Mouse (Mus musculus) embryo, embryonic 10.5 days (tissue): Measurements from ENCODE around the gene Ogfod1.

Experiments
- DNase-seq: peaks from one replicate; pipeline ENCODE4 v3.0.0-alpha.2; 2015; ENCODE audit warnings: low spot score

Ogfod1 gene

GRCm38 (mm10) chr8:94036944-94037524, at the start of gene Ogfod1, which contains the start of gene Nudt21:
TSS of gene Ogfod1 (plus strand) at chr8:94037198.
TSS of gene Nudt21 (minus strand) at chr8:94037031.
- peak; percentile 100 for DNase-seq

GRCm38 (mm10) chr8:93989739-93990138, 47.3 kb upstream of the Ogfod1 start:
- DNase-seq: no peak

GRCm38 (mm10) chr8:93998961-93999360, 38.0 kb upstream of the Ogfod1 start:
- DNase-seq: no peak

GRCm38 (mm10) chr8:94004139-94004538, 32.9 kb upstream of the Ogfod1 start:
- no peak for DNase-seq

GRCm38 (mm10) chr8:94009243-94009845, 27.7 kb upstream of the Ogfod1 start:
- DNase-seq: no peak

- no peak for DNase-seq
These were observed 26.8 kb upstream of the Ogfod1 start for GRCm38 (mm10) chr8:94010101-94010705.

GRCm38 (mm10) chr8:94011076-94012012, 25.7 kb upstream of the Ogfod1 start:
- DNase-seq: peak; percentile 52

- DNase-seq: peak; percentile 82
These were observed 24.7 kb upstream of the Ogfod1 start, which contains the start of gene Amfr for GRCm38 (mm10) chr8:94012013-94012951. TSS of gene Amfr (minus strand) at chr8:94012842.

GRCm38 (mm10) chr8:94013026-94013612, 23.9 kb upstream of the Ogfod1 start:
- DNase-seq: peak; percentile 15

GRCm38 (mm10) chr8:94023916-94024315, 13.1 kb upstream of the Ogfod1 start:
- DNase-seq: no peak

- DNase-seq: no peak
These were observed 7.3 kb upstream of the Ogfod1 start for GRCm38 (mm10) chr8:94029701-94030100.

GRCm38 (mm10) chr8:94033601-94034000, 3.4 kb upstream of the Ogfod1 start:
- DNase-seq: no peak

GRCm38 (mm10) chr8:94035200-94035599, 1.8 kb upstream of the Ogfod1 start:
- DNase-seq: no peak

GRCm38 (mm10) chr8:94036541-94036940, 457 bp upstream of the Ogfod1 start:
- DNase-seq: peak; percentile 84

- peak; percentile 30 for DNase-seq
These were observed 808 bp downstream of the Ogfod1 start for GRCm38 (mm10) chr8:94037806-94038205.

GRCm38 (mm10) chr8:94047845-94048244, 10.8 kb downstream of the Ogfod1 start:
- no peak for DNase-seq

- DNase-seq: no peak
These were observed 15.7 kb downstream of the Ogfod1 start for GRCm38 (mm10) chr8:94052696-94053095.

GRCm38 (mm10) chr8:94057157-94057854, 20.3 kb downstream of the Ogfod1 start:
- peak; percentile 74 for DNase-seq

- DNase-seq: peak; percentile 57
These were observed 29.3 kb downstream of the Ogfod1 start for GRCm38 (mm10) chr8:94066121-94066863.
